Mouse (Mus musculus): ENCODE data around the gene Cad. TPM values are rescaled to one million over a fixed set of nuclear protein-coding genes. Genes with fewer than 3 reads are reported as not detected.
A peak's percentile ranks its signal among the peaks of the same experiment; 100 is the strongest.
"Not testable (repeated sequence)": the region's sequence is repeated elsewhere in the genome, so short reads cannot be mapped to it uniquely, and the experiment has no call there.

Cad gene
- total RNA-seq (2017), result 4.8 to 18.4 TPM (median 9.6 TPM) in 3 replicates

DNA sequence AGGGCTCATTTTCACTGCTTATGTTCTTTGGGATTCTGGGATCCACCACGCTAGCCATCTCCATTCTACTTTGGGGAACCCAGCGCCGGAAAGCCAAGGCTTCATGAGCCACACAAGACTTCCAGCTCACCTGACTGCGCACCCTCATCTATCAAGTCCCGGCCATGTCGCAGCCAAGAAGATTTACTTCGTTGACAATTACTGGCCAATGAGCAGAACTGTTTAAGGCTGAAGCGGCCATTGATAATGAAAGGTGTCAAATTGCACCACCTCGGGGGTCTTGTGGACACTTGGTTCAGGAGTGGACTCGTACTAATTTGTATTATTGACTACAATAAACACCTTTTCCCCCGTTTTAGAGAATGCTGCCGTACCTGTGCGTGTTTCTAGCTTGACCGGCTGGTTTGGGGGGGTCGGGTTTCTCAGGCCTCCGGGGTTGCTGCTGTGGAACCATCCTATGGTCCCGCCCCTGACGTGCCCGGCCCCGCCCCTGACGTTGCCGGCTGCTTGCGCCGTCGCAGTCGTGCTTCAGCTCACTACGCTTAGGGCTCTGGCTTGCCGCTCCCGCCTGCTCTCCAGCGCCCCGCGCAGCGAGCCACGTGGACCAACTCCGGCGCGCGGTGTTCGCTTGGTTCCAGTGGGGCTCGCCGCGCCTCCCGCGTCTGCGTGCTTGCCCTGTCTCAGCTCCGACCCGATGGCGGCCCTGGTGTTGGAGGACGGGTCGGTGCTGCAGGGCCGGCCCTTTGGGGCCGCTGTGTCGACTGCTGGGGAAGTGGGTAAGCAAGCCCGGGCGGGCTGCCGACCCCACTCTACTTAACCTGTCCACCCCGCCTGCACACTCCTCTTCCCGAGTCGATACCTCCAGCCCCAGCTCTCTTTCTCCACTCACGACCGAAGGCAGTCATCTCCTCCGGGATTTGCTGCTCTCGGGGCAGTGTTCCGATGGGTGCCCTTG lies at the start of gene Cad:
Cad (plus strand) TSS at position 520 of the 955 bp plus-strand sequence.
- ATAC-seq (replicated peaks; ENCODE audit: insufficient number of reproducible peaks, low FRiP score, low TSS enrichment, poor library complexity, severe bottlenecking), result peak; percentile 77

- ATAC-seq (replicated peaks; ENCODE audit: insufficient number of reproducible peaks, low FRiP score, low TSS enrichment, poor library complexity, severe bottlenecking), result no peak
Observed at GRCm38 (mm10) chr5:31012737-31013136, 41.8 kb upstream of the Cad start.

DNA sequence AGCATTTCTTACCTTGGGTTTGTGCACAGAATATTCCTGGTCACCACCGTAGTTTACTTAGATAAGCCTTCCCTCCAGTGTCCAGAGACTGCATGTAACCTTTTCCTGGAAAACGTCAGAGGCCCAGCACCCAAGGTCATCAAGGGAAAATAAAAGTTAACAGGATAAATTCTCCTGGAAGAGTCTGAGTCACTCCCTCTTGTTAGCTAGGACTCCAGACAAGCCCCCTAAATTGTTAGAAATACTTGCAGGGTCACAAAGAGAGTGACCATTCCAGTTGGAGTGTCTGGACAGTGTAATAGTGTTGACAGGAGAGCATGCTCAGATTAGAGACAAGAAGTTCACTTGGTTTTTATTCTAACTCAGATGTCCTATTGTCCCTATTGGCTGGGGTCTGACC lies 38.7 kb upstream of the Cad start:
- no peak for ATAC-seq (replicated peaks; ENCODE audit: insufficient number of reproducible peaks, low FRiP score, low TSS enrichment, poor library complexity, severe bottlenecking)

DNA sequence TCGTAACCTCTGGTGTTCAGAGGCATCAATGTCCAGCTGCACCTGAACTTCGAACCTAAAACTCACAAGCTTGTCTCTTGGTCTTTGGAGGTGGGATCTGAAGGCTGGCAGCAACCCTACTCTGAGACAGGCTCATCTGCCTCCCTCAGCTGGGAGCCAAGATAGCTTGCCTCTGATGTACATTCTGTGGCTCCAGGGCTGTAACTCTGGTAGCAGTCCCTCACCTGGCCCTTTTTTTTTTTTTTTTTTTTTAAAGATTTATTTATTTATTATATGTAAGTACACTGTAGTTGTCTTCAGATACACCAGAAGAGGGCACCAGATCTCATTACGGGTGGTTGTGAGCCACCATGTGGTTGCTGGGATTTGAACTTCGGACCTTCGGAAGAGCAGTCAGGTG lies 32.8 kb upstream of the Cad start:
- not testable (repeated sequence) for ATAC-seq (replicated peaks; ENCODE audit: insufficient number of reproducible peaks, low FRiP score, low TSS enrichment, poor library complexity, severe bottlenecking)

- no peak for ATAC-seq (replicated peaks; ENCODE audit: insufficient number of reproducible peaks, low FRiP score, low TSS enrichment, poor library complexity, severe bottlenecking)
Observed at GRCm38 (mm10) chr5:31022690-31023089, 31.9 kb upstream of the Cad start.

GRCm38 (mm10) chr5:31023254-31023653 lies 31.3 kb upstream of the Cad start:
- no peak for ATAC-seq (replicated peaks; ENCODE audit: insufficient number of reproducible peaks, low FRiP score, low TSS enrichment, poor library complexity, severe bottlenecking)

DNA sequence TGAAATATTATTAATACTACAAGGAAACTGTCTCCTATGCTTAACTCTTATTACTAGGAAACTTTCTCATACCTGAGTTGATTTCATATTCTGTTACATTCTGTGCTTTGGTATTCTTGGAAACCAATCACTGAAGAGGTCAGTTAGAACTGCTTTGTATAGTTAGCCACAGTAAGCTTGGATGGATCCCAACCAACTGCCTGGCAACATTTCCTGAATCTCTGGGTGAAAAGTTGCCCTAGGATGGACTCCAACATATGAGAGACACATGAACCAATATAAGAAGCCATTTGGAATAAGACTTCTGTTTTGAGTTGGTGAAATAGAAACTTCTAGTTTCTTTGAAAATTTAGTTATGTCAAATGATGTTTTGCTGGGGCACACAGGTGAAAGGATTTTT lies 29.9 kb upstream of the Cad start:
- no peak for ATAC-seq (replicated peaks; ENCODE audit: insufficient number of reproducible peaks, low FRiP score, low TSS enrichment, poor library complexity, severe bottlenecking)

DNA sequence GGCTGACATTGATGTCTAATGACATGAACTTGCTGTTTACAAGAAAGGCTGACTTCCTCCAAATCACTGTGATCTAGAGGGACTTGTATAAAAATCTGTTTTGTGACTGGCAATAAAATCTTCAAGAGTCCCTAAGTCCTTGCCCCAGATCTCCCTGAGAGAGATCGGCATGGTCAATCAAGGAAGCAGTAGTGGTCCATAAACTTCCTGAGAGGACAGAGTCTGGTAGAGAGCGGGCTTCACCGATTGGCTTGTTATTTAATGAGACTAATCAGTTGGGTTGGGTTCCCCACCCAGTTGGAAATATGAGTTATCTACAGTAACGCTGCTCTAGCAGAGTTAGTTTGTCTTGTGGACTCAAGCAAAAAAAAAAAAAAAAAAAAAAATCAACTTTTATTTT lies 23.7 kb upstream of the Cad start:
- ATAC-seq (replicated peaks; ENCODE audit: insufficient number of reproducible peaks, low FRiP score, low TSS enrichment, poor library complexity, severe bottlenecking), result no peak

DNA sequence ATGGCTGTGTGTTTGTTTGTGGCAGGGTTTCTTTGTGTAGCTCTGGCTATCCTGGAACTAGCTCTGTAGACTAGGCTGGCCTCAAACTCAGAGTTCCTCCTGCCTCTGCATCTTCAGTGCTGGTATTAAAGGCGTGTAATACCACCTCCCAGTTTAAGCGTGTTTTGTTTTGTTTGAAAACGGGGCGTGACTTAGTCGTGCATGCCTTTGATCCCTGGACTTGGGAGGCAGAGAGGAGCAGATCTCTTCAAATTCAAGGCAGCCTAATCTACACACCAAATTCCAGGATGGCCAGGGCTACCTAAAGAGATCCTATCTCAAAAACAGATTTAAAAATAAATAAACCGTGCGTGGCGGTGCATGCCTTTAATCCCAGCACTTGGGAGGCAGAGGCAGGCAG lies 23.1 kb upstream of the Cad start:
- no peak for ATAC-seq (replicated peaks; ENCODE audit: insufficient number of reproducible peaks, low FRiP score, low TSS enrichment, poor library complexity, severe bottlenecking)

DNA sequence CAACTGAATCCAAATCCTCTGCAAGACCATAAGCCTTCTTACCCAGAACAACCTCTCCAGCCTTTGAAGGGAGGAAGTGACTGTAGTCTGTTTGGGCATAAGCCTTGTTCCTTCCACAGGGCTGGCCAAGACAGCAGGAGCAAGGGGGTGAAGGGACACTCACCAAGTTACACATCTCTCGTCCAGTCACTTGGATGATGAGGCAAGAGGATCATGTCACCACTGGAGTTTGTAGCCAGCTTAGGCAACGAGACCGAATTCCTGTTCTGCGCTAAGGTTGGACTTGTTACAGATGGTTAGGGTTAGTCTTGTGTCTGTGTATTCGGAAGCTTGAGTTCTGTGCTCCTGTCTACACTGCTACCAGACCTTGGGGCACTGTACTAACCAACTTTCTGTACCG lies 19.9 kb upstream of the Cad start:
- no peak for ATAC-seq (replicated peaks; ENCODE audit: insufficient number of reproducible peaks, low FRiP score, low TSS enrichment, poor library complexity, severe bottlenecking)

DNA sequence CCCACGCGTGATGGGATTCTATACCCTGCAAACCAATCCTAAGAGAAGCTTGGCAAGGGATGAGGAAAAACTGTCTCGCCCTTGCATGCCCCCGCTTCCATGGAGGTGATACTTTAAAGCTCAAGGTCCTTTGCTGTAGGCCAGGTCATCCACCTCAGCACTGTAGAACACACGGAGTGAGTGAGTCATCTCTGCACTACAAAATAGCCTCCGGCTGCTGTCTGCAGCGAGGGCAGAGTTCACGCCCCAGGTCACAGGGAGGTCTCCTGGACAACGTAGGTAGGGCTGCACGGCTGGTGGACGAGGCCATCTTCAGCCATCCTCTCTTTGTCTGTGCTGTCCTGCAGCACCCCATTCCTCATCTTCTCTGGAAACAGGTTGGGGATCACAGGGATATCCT lies 18.0 kb upstream of the Cad start:
- not testable (repeated sequence) for ATAC-seq (replicated peaks; ENCODE audit: insufficient number of reproducible peaks, low FRiP score, low TSS enrichment, poor library complexity, severe bottlenecking)

DNA sequence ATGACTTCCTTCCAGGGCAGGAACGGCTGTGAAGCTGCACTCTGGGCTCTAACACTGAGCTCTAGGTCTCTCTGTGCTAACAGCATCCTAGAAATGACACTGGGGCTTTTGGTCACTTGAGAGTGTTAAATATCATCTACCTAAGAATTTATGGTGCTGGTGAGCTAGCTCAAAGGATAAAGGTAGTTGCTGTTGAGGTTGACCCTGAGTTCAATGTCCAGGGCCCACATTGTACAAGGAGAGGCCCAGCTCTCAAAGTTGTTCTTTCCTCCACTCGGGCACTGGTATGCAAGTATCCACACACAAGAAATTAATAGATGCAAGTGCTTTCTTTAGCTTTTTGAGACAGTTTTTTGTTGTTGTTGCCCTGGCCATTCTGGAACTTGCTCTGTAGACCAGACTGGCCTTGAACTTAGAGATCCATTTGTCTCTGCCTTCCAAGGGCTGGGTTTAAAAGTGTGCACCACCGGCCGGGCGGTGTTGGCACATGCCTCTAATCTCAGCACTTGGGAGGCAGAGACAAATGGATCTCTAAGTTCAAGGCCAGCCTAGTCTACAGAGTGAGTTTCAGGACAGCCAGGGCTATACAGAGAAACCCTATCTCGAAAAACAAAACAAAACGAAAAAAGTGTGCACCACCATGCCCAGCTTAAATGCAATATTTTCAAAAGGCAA lies 16.3 kb upstream of the Cad start:
- ATAC-seq (replicated peaks; ENCODE audit: insufficient number of reproducible peaks, low FRiP score, low TSS enrichment, poor library complexity, severe bottlenecking), result no peak

GRCm38 (mm10) chr5:31046416-31046815 lies 8.2 kb upstream of the Cad start:
- no peak for ATAC-seq (replicated peaks; ENCODE audit: insufficient number of reproducible peaks, low FRiP score, low TSS enrichment, poor library complexity, severe bottlenecking)

DNA sequence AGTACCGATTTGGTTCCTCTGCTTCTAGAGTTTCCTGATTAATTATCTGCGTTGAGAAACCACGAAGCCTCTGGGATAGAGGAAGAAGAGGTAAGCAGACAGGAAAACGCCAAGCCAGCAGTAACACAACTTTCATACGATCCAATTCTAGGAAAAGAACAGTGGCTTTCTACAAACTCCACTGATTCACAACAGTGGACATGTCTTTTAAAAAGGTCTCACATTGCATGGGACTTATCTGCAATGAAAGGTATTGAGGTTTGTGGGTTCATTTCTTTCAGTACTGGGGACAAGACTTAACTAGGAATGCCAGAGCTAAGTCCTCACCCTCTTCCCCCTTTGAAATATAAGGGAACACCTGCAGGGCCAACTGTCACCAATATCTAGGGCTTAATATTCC lies 7.5 kb upstream of the Cad start:
- no peak for ATAC-seq (replicated peaks; ENCODE audit: insufficient number of reproducible peaks, low FRiP score, low TSS enrichment, poor library complexity, severe bottlenecking)

DNA sequence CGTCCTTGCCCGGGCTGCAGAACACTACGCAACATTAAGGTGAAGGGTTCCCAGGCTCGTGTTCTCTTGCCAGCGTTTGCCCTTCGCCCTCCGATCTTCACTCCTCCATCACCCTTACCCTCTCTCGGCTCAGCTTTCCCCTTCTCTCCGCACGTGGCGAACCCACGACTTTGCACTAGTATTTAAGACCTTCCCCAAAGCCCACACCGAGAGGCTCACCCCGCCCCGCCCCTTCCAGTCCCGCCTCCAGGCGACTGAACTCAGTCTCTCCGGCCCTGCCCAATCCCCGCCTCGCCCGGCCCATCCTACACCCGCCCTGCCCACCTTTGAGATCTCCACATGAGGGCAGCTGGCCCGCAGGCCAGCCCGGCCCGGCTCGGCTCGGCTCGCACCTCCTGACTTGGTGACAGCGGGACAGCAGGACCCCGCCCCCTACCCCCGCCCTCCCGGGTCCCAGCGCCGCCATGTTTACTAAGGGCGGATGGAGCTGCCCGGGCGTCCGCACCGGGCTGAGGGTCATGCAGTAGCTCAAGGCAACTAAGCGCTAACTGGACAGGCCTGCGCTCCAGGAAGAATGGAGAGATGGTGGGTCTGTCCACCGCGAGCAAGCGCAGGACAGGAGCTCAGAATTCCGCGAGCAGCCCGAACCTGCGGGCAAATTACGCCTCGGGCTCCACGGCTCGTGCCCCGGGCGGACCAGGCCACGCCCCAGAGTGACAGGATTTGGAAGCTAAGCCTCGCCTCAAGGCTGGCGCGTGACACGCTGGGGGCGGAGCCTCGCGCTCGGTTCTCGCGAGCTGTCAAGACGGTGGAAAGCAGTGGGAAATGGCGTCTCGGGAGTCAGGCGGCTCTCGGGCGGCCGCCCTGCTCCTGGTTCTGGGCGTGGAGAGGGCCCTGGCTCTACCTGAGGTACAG lies 6.5 kb upstream of the Cad start, which contains the start of gene Atraid:
Atraid (plus strand) TSS at position 465 of the 915 bp plus-strand sequence.
- ATAC-seq (replicated peaks; ENCODE audit: insufficient number of reproducible peaks, low FRiP score, low TSS enrichment, poor library complexity, severe bottlenecking), result peak; percentile 85

DNA sequence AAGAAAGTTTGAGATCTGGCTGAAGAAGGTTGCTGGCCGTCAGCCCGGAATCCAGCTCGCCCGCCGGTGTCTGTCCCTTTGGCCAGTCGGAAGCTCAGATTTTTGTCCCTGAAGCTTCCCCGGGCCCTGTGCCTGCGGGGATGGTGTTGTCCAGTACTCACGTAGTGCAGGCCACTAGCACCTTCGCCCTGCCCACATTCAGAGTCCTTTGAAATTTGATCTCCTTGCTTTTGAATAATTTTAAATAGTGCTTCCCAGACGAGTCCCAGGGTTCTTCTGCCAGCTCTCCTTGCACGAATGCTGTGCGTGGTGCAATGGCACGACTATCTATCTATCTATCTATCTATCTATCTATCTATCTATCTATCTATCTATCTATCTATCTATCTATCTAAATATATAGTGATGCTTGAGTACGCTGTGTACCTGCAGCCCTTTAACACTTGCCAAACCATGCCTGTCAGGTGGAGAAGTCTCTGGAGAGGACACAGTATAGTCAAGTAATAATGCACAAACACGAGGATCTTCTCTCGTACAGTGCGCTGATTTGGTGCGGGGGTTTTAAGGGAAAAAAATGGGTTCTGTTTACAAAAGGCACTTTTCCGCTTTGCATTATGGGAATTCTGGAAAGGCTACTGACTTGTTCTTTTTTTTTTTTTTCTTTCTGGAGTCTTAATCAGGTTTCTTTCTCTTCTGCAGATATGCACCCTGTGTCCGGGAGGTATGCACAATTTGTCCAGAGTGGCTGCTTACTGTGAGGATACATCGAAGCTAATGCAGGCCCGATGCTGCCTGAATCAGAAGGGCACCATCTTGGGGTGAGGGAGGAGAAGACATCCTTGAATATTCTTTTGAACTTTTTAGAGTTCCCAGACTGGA lies 5.6 kb upstream of the Cad start, which contains the start of gene Slc5a6:
Slc5a6 (minus strand) TSS at position 162 of the 879 bp plus-strand sequence.
- ATAC-seq (replicated peaks; ENCODE audit: insufficient number of reproducible peaks, low FRiP score, low TSS enrichment, poor library complexity, severe bottlenecking), result peak; percentile 32; the same call in 1 of the 2 replicates

GRCm38 (mm10) chr5:31050427-31050826 lies 4.2 kb upstream of the Cad start:
- ATAC-seq (replicated peaks; ENCODE audit: insufficient number of reproducible peaks, low FRiP score, low TSS enrichment, poor library complexity, severe bottlenecking), result no peak

GRCm38 (mm10) chr5:31053728-31054127 lies 852 bp upstream of the Cad start:
- ATAC-seq (replicated peaks; ENCODE audit: insufficient number of reproducible peaks, low FRiP score, low TSS enrichment, poor library complexity, severe bottlenecking), result not testable (repeated sequence)
